Mouse (Mus musculus) MN1 (cell line): Measurements from ENCODE around the gene Fem1a.
A peak's percentile ranks its signal among the peaks of the same experiment; 100 is the strongest.

ENCODE experiments used
- DNase-seq: peaks from one replicate; pipeline ENCODE4 v3.0.0-alpha.2; 2016; ENCODE audit warnings: low spot score

Fem1a gene

GRCm38 (mm10) chr17:56279481-56280155 is 23.0 kb downstream of the Fem1a start:
- DNase-seq = no peak

- DNase-seq = no peak
Observed at GRCm38 (mm10) chr17:56281193-56281592, 24.6 kb downstream of the Fem1a start.

GRCm38 (mm10) chr17:56282802-56283201 is 26.2 kb downstream of the Fem1a start:
- no peak for DNase-seq

- DNase-seq = no peak
Observed at GRCm38 (mm10) chr17:56283316-56283715, 26.7 kb downstream of the Fem1a start.

GRCm38 (mm10) chr17:56285995-56286394 is 29.4 kb downstream of the Fem1a start:
- no peak for DNase-seq

GRCm38 (mm10) chr17:56287830-56288229 is 31.2 kb downstream of the Fem1a start:
- peak; percentile 75 for DNase-seq

GRCm38 (mm10) chr17:56288866-56289265 is 32.3 kb downstream of the Fem1a start:
- DNase-seq = no peak

- peak; percentile 47 for DNase-seq
Observed at GRCm38 (mm10) chr17:56289371-56290331, 33.0 kb downstream of the Fem1a start.

GRCm38 (mm10) chr17:56290388-56291170 is 34.0 kb downstream of the Fem1a start:
- peak; percentile 97 for DNase-seq

- peak; percentile 97 for DNase-seq
Observed at GRCm38 (mm10) chr17:56291171-56291511, 34.5 kb downstream of the Fem1a start.

- DNase-seq = no peak
Observed at GRCm38 (mm10) chr17:56291826-56292475, 35.3 kb downstream of the Fem1a start.

- no peak for DNase-seq
Observed at GRCm38 (mm10) chr17:56292531-56293222, 36.1 kb downstream of the Fem1a start, which contains the start of gene Plin3. Plin3 (minus strand) TSS chr17:56292873.

- DNase-seq = no peak
Observed at GRCm38 (mm10) chr17:56293291-56293690, 36.7 kb downstream of the Fem1a start.

- DNase-seq = no peak
Observed at GRCm38 (mm10) chr17:56294241-56294640, 37.6 kb downstream of the Fem1a start.

- DNase-seq = no peak
Observed at GRCm38 (mm10) chr17:56296201-56296600, 39.6 kb downstream of the Fem1a start.

GRCm38 (mm10) chr17:56298238-56298637 is 41.6 kb downstream of the Fem1a start:
- no peak for DNase-seq

- DNase-seq = no peak
Observed at GRCm38 (mm10) chr17:56300186-56300585, 43.6 kb downstream of the Fem1a start, which contains the start of gene Arrdc5. Arrdc5 (minus strand) TSS chr17:56300286.

GRCm38 (mm10) chr17:56302363-56302996 is 45.9 kb downstream of the Fem1a start:
- peak; percentile 80 for DNase-seq

GRCm38 (mm10) chr17:56303160-56303846 is 46.7 kb downstream of the Fem1a start, which contains the start of gene Uhrf1:
Uhrf1 (plus strand) TSS chr17:56303321.
- DNase-seq = peak; percentile 87
